Mouse (Mus musculus) CH12.LX (cell line): ENCODE measurements around the gene Tmem189.

Experiments
- CTCF ChIP-seq, 2 experiments: IDR thresholded peaks in 1 of 2; conservative IDR thresholded peaks in 1 of 2; 2 replicates each; pipeline ENCODE4 v1.5.1; 2011 to 2012; ENCODE audit warnings: low read depth in 2 of 2, low read length in 2 of 2, improper control_type of control experiment in 1 of 2, inconsistent platforms in 1 of 2, mild to moderate bottlenecking in 1 of 2, moderate library complexity in 1 of 2
- E2F4 ChIP-seq: IDR thresholded peaks from 2 replicates; pipeline ENCODE4 v1.6.1; 2011; ENCODE audit warnings: low read depth, low read length, improper control_type of control experiment; ENCODE audit not compliant: insufficient replicate concordance
- HCFC1 ChIP-seq: IDR thresholded peaks from 2 replicates; pipeline ENCODE4 v1.6.1; 2012; ENCODE audit warnings: low read depth, mild to moderate bottlenecking, inconsistent platforms, low read length, improper control_type of control experiment
- NRF1 ChIP-seq: IDR thresholded peaks from 2 replicates; pipeline ENCODE4 v1.6.1; 2014; ENCODE audit warnings: low read depth, mild to moderate bottlenecking, inconsistent platforms, low read length, improper control_type of control experiment, moderate library complexity
- POLR2A ChIP-seq: IDR thresholded peaks from 2 replicates; pipeline ENCODE4 v1.6.1; 2011; ENCODE audit warnings: low read depth, mild to moderate bottlenecking, improper control_type of control experiment, low read length
- POLR2AphosphoS2 ChIP-seq: IDR thresholded peaks from 2 replicates; pipeline ENCODE4 v1.6.1; 2011; ENCODE audit warnings: low read depth, low read length, improper control_type of control experiment

GRCm38 (mm10) chr2:167688498-167689451, 847 bp downstream of the Tmem189 start, which contains the start of gene Cebpb:
- peak in 1 of 2 experiments; percentile 69; a peak in 2 of 4 replicates for TF ChIP-seq CTCF (conservative IDR thresholded peaks at IDR 0.05 in 1 of 2, IDR thresholded peaks at IDR 0.05 in 1 of 2; ENCODE audit: low read depth in 2 of 2, low read length in 2 of 2)
- peak; percentile 68 for TF ChIP-seq POLR2A
- TF ChIP-seq POLR2AphosphoS2 = no peak
- no peak for TF ChIP-seq HCFC1
- peak; percentile 47 for TF ChIP-seq NRF1
- no peak for TF ChIP-seq E2F4
